Mouse (Mus musculus) lung, postnatal 0 days (tissue): ENCODE results near the gene Ptpru.

Experiments used
- CTCF ChIP-seq: IDR thresholded peaks from 2 replicates; pipeline ENCODE4 v1.5.1; 2016; ENCODE audit warnings: antibody characterized with exemption, mild to moderate bottlenecking
- EP300 ChIP-seq: IDR thresholded peaks from 2 replicates; pipeline ENCODE4 v1.6.1; 2016; ENCODE audit warnings: antibody characterized with exemption, mild to moderate bottlenecking, control low read depth

GRCm38 (mm10) chr4:131885376-131885775 is 47.3 kb upstream of the Ptpru start:
- TF ChIP-seq CTCF, result no peak
- TF ChIP-seq EP300, result no peak
